Mouse (Mus musculus): ENCODE results near the gene Wdr27. TPM values are rescaled to one million over a fixed set of nuclear protein-coding genes. Genes with fewer than 3 reads are reported as not detected.
"Not testable (repeated sequence)": the region's sequence is repeated elsewhere in the genome, so short reads cannot be mapped to it uniquely, and the experiment has no call there.

Wdr27 gene
- polyA plus RNA-seq, 1 experiment from 2014 or later = 8.2 TPM

DNA sequence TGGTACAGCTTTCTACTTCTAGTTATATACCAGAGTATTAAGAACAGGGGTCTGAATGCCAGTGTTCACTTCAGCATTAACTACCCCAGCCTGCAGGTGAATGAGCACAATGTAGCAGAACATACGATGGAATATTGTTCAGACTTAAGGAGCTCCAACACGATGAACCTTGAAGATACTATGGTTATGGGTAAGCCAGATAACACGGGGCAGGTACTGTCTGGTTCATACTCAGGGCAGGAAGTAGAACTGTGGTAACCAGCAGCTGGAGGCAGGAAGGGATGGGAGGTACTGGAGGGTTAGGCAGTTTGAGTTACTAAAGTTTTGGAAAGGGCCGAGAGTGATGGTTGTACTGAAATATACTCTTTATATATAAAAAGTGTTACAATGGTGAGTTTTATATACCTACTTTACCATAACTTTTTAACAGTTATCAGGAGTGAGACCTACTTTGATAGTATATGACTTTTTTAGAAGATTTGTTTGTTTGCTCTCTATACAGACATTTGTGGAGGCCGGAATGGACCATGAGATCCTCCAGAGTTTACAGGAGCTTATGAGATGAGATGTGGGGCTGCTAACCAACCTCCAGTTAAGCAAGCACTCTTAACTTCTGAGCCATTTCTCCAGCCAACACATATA lies 15.8 kb upstream of the Wdr27 start:
- Histone ChIP-seq H3K4me3 (no peak overlapping the region), H3K9ac (no peak overlapping the region), H3K9me3 (no peaks in the 10 kb centered on the region), H3K36me3 (replicated peaks) (peaks cover 6% of the 10 kb centered on the region), H3K4me1 (peaks cover 14% of the 10 kb centered on the region), H3K27ac (no peak overlapping the region), H3K4me2 (no peak overlapping the region), H3K27me3 (replicated peaks) (no peaks in the 10 kb centered on the region)
- ATAC-seq (replicated peaks) = no peak
- 93% methylated on average over 5 of the region's 5 CpGs for WGBS

DNA sequence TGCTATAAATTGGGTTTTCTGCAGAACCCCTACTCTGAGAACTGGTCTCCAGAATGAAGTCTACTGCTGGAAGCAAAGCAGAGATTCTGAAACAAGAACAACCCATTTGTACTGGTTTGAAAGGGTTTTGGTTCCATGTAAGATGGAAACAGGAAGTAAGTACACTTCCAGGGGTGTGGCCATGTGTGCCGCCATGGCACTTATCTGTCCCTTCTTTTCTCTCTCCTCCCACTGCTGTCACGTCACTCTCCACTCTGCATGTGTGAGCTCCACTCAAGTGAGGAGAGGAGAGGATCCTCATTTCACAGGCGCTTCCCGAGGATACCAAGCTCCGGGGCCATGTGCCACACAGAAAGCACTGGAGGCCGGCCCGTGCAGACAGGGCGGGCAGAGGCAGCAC lies 10.5 kb upstream of the Wdr27 start:
- H3K27me3 ChIP-seq (replicated peaks) = no peaks in the 10 kb centered on the region
- H3K4me2 ChIP-seq = no peak overlapping the region
- peaks cover 39% of the 10 kb centered on the region for H3K36me3 ChIP-seq (replicated peaks)
- H3K4me1 ChIP-seq = peaks cover 1% of the 10 kb centered on the region; the same call in 1 of the 2 replicates
- WGBS = 92% methylated on average over 8 of the region's 8 CpGs
- H3K9ac ChIP-seq = no peak overlapping the region
- no peak for ATAC-seq (replicated peaks)
- H3K4me3 ChIP-seq = no peak overlapping the region
- H3K27ac ChIP-seq = no peak overlapping the region
- H3K9me3 ChIP-seq = no peaks in the 10 kb centered on the region

DNA sequence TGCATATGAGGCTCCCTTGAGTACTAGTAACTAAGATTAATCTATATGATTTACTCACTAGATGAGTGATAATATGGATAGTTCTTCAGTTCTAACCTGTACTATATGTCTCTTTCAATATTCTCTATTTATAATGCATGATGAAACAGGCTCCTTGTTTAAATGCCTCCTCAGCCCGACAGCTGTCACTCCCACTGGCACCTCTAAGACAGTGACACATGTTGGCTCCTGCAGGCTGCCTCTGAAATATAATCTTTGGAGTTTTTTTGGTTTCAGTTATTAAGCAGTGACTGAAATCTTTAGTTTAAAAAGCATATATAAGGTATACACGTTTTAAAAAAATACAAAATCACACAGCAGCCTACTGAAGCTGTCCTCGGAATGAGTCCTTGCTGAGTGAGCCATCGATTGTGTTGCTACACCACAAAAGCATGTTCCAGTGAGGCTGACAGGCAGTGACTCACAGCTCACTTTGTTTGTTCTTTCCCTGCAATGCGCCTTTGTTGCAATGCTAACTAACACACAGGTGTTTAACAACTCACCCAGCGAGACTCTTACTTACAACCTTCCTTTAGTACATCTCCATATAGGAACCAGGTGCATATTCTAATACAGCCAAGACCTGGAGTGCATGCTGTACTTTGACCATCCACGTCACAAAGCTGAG lies 6.3 kb upstream of the Wdr27 start:
- Histone ChIP-seq H3K4me2 (no peak overlapping the region), H3K27me3 (replicated peaks) (no peaks in the 10 kb centered on the region), H3K36me3 (replicated peaks) (peaks cover 52% of the 10 kb centered on the region), H3K9me3 (no peaks in the 10 kb centered on the region), H3K27ac (no peak overlapping the region), H3K9ac (no peak overlapping the region), H3K4me3 (no peak overlapping the region), H3K4me1 (peaks cover 11% of the 10 kb centered on the region)
- 91% methylated on average over 7 of the region's 7 CpGs for WGBS
- ATAC-seq (replicated peaks) = no peak

DNA sequence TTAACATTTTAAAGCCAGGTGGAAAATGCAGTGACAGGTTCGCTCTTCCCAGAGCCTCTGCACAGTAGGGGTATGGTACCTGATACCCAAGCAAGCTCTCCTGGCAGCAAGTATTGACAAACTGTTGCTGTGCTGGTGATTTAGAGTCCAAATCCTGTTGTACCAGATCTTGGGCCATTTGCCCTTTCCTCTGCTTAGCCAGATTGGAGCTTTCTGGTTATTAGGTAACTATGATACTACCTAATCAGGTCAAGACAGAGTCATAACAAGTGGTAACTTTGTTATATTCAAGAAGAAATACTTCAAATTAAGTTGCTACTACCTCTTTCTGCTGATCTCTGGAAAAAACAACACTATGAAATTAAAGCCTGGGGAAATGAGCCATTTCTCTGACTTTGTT lies 1.6 kb upstream of the Wdr27 start:
- H3K4me2 ChIP-seq = peak overlapping the region; percentile 96; the same call in 1 of the 2 replicates
- no peak for ATAC-seq (replicated peaks)
- 89% methylated on average over 1 of the region's 1 CpGs for WGBS

DNA sequence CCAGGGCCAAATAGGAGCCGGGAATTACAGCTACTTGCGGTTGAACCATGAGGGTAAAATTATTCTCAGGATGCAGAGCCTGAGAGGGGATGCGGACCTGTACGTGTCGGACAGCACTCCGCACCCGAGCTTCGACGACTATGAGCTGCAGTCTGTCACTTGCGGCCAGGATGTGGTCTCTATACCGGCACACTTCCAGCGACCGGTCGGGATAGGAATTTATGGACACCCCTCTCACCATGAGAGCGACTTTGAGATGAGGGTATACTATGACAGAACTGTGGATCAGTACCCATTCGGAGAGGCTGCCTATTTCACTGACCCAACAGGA lies 736 bp upstream of the Wdr27 start:
- Histone ChIP-seq H3K4me1 (peaks cover 28% of the 10 kb centered on the region), H3K27ac (peak overlapping the region; percentile 84; the same call in 1 of the 2 replicates), H3K4me3 (peak overlapping the region; percentile 91), H3K4me2 (peak overlapping the region; percentile 96), H3K9me3 (no peaks in the 10 kb centered on the region), H3K36me3 (replicated peaks) (peaks cover 14% of the 10 kb centered on the region; the same call in 1 of the 2 replicates), H3K9ac (peak overlapping the region; percentile 70), H3K27me3 (replicated peaks) (no peaks in the 10 kb centered on the region)
- 21% methylated on average over 16 of the region's 16 CpGs for WGBS
- no peak; the same call in 1 of the 2 replicates for ATAC-seq (replicated peaks)

More for the DNA sequence above, 1.6 kb upstream of the Wdr27 start:
- no peak overlapping the region; the same call in 1 of the 2 replicates for H3K4me3 ChIP-seq
- peaks cover 18% of the 10 kb centered on the region for H3K36me3 ChIP-seq (replicated peaks)
- H3K9ac ChIP-seq = no peak overlapping the region
- H3K9me3 ChIP-seq = no peaks in the 10 kb centered on the region
- peaks cover 28% of the 10 kb centered on the region for H3K4me1 ChIP-seq
- no peak overlapping the region for H3K27ac ChIP-seq
- H3K27me3 ChIP-seq (replicated peaks) = no peaks in the 10 kb centered on the region

DNA sequence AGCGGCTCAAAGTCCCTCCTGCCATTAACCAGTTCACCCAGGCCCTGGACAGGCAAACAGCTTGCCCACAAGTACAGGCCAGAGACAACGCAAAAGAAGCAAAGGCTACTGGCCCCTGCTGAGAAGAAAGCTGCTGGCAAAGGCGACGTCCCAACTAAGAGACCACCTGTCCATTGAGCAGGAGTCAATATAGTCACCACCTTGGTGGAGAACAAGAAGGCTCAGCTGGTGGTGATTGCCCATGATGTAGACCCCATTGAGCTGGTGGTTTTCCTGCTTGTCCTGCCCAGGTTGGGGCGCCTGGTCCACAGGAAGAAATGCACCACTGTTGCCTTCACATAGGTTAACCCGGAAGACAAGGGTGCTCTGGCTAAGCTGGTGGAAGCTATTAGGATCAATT lies 777 bp downstream of the Wdr27 start:
- H3K9me3 ChIP-seq; H3K27me3 ChIP-seq (replicated peaks); H3K27ac ChIP-seq; ATAC-seq (replicated peaks): not testable (repeated sequence)
- H3K36me3 ChIP-seq (replicated peaks) = peaks cover 14% of the 10 kb centered on the region; the same call in 1 of the 2 replicates
- H3K4me1 ChIP-seq = peaks cover 28% of the 10 kb centered on the region
- H3K9ac ChIP-seq = peak overlapping the region; percentile 70; the same call in 1 of the 2 replicates
- H3K4me3 ChIP-seq = peak overlapping the region; percentile 91
- H3K4me2 ChIP-seq = peak overlapping the region; percentile 96
- 65% methylated on average over 6 of the region's 6 CpGs for WGBS

DNA sequence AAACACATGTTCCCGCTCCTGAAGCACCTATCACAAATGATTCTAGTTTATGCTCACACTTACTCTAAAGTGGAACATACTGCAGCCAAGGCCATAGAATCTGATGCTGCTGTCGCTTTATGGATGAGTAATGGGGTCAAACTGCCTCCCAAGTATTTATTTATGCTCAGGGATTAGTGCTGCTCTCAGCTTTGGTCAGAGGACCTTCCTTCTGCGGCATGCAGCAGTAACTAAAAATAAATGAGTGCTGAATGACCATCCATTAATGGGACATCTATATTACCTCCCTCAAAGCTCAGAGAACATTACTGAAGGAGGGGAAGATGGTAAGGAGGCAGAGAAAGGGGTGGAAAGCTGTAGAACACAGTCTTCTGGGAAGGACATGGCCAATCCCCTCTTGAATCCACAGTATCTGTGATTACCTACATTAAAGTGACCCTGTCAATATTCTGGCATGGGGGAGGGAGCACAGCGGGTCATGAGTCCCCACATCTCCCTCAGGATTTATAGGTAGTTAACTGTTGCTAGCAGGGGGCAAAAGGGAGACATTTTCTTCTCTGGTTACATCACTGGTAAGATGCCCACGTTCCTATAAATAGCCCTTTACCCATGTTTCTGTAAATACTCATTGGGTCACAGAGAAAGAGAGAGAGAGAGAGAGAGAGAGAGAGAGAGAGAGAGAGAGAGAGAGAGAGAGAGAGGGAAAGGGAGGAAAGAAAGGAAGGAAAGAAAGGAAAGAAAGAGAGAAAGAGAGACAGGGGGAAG lies 6.9 kb downstream of the Wdr27 start:
- ATAC-seq (replicated peaks) = no peak
- Histone ChIP-seq H3K4me1 (no peaks in the 10 kb centered on the region), H3K27ac (no peak overlapping the region), H3K9ac (no peak overlapping the region), H3K4me3 (no peak overlapping the region), H3K9me3 (no peaks in the 10 kb centered on the region), H3K27me3 (replicated peaks) (no peaks in the 10 kb centered on the region), H3K4me2 (no peak overlapping the region), H3K36me3 (replicated peaks) (no peaks in the 10 kb centered on the region)
- WGBS = 72% methylated on average over 5 of the region's 5 CpGs

DNA sequence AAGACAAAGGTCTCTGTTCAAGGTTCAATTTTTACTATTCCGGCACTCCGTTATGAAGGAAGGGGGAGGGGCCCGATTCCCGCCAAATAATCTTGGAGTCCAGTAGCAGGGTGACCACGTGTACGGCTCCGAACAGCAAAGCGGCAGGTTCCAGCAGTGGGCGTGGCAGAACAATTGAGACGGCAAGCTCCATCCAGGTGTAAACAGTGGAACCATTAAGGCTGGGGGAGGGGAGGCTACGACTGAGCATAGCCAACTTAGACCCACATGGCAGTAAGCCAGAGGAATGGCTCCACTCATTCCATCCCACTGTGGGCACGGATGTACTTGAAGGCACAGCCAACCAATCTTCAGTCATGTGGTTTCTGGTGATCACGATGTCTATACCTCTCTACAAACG lies 7.7 kb downstream of the Wdr27 start:
- not testable (repeated sequence) for H3K4me3 ChIP-seq, H3K4me2 ChIP-seq

DNA sequence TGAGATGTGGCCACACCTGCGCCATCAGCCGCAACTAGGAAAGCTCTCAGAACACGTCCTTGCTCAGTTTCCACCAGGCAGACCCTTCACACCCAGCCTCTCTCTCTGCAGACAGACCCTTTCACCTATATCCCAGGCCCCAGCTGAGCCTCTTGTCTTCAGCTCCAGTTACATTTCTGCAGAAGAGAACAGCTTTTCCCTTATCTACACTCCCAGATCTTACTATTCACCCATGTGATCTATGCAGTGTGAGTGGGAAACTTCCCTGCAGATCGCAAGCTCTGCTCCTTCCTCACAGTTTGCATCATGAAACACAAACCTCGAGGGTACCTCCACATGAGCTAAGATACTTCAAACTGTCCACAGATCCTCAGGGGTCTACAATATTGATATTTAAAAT lies 11.5 kb downstream of the Wdr27 start:
- 86% methylated on average over 5 of the region's 5 CpGs for WGBS

More for the DNA sequence above, 7.7 kb downstream of the Wdr27 start:
- WGBS = 87% methylated on average over 14 of the region's 14 CpGs
- not testable (repeated sequence) for ATAC-seq (replicated peaks); H3K27ac ChIP-seq; H3K4me1 ChIP-seq; H3K27me3 ChIP-seq (replicated peaks); H3K36me3 ChIP-seq (replicated peaks); H3K9ac ChIP-seq; H3K9me3 ChIP-seq

DNA sequence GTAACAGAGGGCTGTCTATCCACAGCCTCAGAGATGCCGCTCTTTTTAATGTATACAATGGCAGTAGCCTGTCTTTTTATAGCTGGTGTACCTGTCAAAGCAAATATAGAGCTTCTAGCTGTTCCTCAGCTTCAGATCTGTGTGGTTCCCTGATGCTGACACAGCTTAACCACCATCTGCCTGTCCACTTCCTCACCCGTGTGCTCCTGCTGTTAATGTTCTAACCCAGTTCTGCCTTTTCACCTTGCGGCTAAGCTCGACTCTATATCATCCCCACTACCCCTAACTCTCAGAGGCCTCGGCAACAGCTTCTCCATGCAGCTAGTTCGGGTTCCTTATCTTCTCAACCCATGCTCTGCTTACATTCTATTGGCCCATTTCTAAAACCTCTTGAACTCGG lies 12.3 kb downstream of the Wdr27 start:
- 85% methylated on average over 7 of the region's 7 CpGs for WGBS
- H3K36me3 ChIP-seq (replicated peaks) = no peaks in the 10 kb centered on the region
- H3K27ac ChIP-seq = no peak overlapping the region
- ATAC-seq (replicated peaks) = no peak
- H3K4me3 ChIP-seq = no peak overlapping the region
- H3K27me3 ChIP-seq (replicated peaks) = no peaks in the 10 kb centered on the region
- no peak overlapping the region for H3K4me2 ChIP-seq
- H3K9me3 ChIP-seq = no peaks in the 10 kb centered on the region
- no peak overlapping the region for H3K9ac ChIP-seq
- H3K4me1 ChIP-seq = no peaks in the 10 kb centered on the region

More for the DNA sequence above, 11.5 kb downstream of the Wdr27 start:
- H3K36me3 ChIP-seq (replicated peaks) = no peaks in the 10 kb centered on the region
- H3K4me2 ChIP-seq = no peak overlapping the region
- ATAC-seq (replicated peaks) = no peak
- H3K4me1 ChIP-seq = no peaks in the 10 kb centered on the region
- H3K4me3 ChIP-seq = no peak overlapping the region
- H3K9me3 ChIP-seq = no peaks in the 10 kb centered on the region
- H3K9ac ChIP-seq = no peak overlapping the region
- no peaks in the 10 kb centered on the region for H3K27me3 ChIP-seq (replicated peaks)
- no peak overlapping the region for H3K27ac ChIP-seq

DNA sequence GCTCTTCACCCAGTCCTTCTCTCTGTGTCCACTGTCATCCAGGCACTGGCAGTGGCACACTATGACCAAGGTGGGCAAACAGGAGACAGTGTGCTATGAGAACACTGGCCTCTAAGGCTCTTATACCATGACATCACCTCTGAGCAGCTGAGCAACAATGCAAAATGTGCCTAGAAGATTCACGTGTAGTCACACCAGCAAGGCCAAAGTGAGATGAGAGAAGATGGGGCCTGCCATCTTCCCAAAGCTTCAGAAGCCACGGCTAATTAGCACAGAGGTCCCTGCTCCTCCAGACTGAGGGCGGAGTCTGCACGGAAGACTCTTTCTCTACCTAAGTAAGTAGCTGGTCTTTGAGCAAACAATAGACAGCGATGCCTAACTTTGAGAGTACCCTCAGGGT lies 14.3 kb downstream of the Wdr27 start:
- H3K27ac ChIP-seq = no peak overlapping the region
- no peaks in the 10 kb centered on the region for H3K36me3 ChIP-seq (replicated peaks)
- H3K4me2 ChIP-seq = no peak overlapping the region
- no peaks in the 10 kb centered on the region for H3K4me1 ChIP-seq
- 73% methylated on average over 5 of the region's 5 CpGs for WGBS
- H3K4me3 ChIP-seq = no peak overlapping the region
- no peaks in the 10 kb centered on the region for H3K9me3 ChIP-seq
- ATAC-seq (replicated peaks) = no peak
- no peaks in the 10 kb centered on the region for H3K27me3 ChIP-seq (replicated peaks)
- H3K9ac ChIP-seq = no peak overlapping the region

DNA sequence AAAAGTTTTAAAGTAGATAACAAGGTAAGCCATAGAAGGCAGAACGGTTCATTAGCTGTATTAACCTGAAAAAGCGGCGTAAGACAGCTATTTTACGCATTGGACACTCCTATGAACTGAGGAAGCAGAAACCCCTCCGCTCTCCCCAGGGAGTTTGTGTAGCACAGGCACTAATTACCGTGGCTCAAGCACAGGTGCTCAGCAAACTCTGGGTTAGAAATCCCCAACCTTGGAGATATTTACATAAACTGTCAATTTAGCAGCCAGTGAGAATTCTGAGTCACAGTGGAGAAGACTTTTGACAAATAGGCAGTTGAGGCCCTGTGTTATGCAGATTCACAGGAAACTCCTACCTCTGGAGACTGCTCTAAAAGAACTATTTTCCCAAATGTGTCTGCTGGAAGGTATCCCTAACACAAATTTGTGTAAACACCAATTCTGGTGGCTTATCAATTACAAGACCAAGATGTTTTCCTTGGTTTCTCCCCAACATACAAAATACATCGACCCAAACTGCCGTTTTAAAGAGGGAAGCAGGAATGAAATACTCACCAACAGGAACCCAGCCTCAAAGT lies 15.2 kb downstream of the Wdr27 start:
- Histone ChIP-seq H3K9ac (no peak overlapping the region), H3K4me2 (no peak overlapping the region), H3K4me3 (no peak overlapping the region), H3K4me1 (no peaks in the 10 kb centered on the region), H3K9me3 (no peaks in the 10 kb centered on the region), H3K27me3 (replicated peaks) (no peaks in the 10 kb centered on the region), H3K36me3 (replicated peaks) (no peaks in the 10 kb centered on the region), H3K27ac (no peak overlapping the region)
- WGBS = 83% methylated on average over 8 of the region's 8 CpGs
- ATAC-seq (replicated peaks) = no peak

Measured in midbrain, embryonic 15.5 days (tissue).